Mouse (Mus musculus): ENCODE data around the gene Smyd3.

The Smyd3 gene

DNA sequence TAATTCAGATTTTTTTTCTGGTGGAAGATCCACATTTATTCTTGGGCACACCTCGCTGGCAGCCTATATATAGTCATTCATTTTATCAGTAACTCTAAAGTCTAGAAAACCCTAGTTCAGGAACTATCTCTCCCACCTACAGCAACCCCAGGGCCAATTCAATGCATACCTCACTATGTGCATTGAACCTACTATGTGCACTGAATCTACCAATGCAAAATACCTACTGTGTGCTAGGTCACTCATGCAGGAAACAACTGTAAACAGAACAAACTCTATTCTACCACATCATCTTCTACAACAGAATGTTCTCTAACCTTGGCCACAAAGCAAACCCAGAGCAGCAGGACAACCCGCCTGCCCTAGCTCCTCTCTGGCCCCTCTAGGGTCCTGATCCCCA is 484.9 kb downstream of the Smyd3 start:
- POLR2A ChIA-PET: no interaction called here

DNA sequence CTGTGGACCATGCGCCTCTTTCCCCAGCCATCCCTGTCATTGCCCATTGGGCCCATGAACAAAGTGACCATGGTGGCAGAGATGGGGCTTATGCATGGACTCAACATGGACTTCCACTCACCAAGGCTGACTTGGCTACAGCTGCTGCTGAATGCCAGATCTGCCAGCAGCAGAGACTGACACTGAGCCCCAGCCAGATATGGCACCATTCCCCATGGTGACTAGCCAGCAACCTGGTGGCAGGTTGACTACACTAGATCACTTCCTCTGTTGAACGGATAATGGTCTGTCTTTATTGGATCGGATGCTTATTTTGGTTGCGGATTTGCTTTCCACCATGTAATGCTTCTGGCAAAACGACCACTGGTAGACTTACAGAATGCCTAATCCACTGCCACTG is 486.3 kb downstream of the Smyd3 start:
- ChIA-PET CTCF (no interaction called here), POLR2A (no interaction called here)

More for the DNA sequence above, 484.9 kb downstream of the Smyd3 start:
- CTCF ChIA-PET: interaction anchor here in 1 of 4 experiments (0.6 kb wide), 1 partner anchor 206 kb away, joined by 6 read pairs; no protein-coding TSS in a partner anchor

DNA sequence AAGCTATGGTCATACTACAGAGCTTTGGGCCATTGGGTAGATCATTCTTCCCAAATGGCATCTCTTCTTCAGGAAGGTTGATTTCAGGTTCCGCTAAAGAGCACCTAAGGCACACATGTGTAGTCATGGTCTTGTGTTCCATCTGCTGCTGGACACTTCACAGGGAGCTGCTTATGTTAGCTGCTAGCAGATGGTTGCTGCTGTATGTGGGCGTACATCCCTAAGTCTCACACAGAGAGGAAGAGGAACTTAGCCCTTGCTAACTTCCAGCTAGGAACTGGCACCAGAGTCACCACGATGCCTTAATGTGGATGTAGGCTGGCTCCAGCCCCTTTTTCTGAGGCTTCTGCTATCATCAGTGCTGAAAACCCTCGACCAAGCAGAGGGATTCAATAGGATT is 491.2 kb downstream of the Smyd3 start:
- ChIA-PET CTCF (no interaction called here), POLR2A (interaction anchor here in 1 of 4 experiments (1.0 kb wide), 1 partner anchor 10 kb away, joined by 4 read pairs; no protein-coding TSS in a partner anchor)

DNA sequence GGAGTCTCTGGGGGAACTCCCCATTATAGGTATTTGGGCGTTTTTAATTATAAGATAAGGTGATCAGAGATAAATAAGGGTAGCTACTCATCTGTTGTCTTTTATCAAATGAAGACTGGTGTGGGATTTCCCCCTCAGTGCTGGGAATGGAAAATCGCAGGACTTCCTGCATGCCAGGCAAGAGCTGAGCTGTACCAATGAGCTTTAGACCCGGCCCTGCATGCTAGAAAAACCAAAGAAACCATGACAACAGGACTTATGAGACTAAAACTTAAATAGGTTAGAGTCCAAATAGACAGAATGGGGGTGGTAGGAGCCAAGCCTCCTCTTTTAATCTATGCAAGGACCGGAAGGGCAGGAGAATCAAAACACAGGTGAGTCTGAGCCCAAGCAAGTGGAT is 492.7 kb downstream of the Smyd3 start:
- ChIA-PET CTCF (interaction anchor here in 1 of 4 experiments (0.5 kb wide), 1 partner anchor 599 kb away, joined by 3 read pairs; no protein-coding TSS in a partner anchor), POLR2A (no interaction called here)

DNA sequence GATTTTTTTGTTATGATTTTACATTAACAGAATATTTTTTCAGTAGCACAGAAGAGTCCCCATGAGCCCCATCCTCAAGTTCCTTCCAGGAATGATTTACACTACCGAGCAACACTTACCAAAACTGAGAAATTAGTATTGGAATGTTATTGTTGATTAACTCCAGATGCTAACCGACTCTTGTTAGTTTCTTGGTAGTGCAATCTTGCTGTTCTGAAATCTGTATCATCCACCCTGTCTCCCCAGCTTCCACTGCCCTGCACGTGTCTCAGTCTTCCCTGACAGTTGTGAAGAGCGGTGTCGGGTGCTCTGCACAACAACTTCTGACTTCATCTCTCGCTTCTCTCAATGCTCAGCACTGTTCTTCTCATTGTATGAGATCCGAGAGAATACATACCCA is 494.4 kb downstream of the Smyd3 start:
- CTCF ChIA-PET: no interaction called here
- POLR2A ChIA-PET: interaction anchor here in 1 of 4 experiments (0.6 kb wide), 1 partner anchor 385 kb away, joined by 9 read pairs; no protein-coding TSS in a partner anchor

DNA sequence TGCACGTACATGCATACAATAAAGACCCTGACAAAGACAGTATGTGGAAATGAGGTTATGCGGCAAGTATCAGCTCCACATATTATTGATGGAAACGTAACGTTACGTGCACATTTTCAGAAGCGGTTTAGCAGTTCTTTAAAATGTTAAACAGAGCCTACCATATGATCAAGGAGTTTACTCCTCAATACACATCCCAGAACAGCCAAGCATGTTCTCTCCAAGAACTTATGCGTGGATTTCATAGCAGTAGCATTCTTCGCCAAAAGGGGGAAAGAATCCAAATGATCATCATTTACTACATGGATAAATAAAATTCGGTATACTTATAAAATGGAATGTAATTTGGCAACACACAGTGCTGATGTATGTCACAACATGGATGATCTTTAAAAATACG is 500.4 kb downstream of the Smyd3 start:
- POLR2A ChIA-PET: interaction anchor here in 1 of 4 experiments (0.7 to 1.2 kb wide), 2 partner anchors 12 to 36 kb away, joined by 3 read pairs; no protein-coding TSS in a partner anchor
- CTCF ChIA-PET: no interaction called here

DNA sequence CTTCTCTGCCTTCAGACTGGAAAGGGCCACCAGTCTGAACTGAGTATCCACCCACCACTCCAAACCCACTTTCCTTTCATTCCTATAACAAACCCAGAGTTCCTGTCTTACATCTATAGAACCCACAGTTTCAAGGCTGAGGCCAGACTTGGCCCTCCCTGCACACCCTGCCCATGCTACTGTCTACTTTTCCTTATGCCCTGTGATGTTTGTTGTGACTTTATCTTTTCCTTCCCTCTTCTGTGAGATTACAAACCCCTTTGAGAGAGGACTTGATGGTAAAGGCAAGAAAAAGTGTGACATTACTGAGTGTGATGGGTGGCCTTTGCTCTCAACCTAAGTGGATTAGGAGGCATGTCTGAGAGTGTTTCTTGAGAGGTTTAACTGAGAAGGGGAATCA is 504.8 kb downstream of the Smyd3 start:
- POLR2A ChIA-PET: no interaction called here
- CTCF ChIA-PET: no interaction called here

DNA sequence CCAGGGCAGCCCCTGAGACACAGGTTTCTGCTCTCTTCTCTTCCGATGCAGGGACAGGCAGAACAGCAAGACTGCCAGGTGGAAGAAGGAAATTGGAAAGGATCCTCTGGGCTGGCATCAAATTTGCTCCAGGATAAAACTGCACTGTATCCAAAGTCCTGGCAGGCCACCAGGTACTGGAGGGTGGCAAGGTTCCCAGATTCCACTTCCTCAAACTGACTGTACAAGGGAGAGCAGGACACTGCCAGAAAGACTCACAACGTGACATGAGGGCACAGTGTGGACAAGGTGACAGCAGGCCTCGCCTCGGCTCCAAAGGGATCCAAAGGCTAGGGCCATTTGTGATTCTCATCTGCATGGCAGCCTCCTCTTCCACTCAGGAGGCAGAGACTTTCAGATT is 505.6 kb downstream of the Smyd3 start:
- ChIA-PET CTCF (interaction anchor here in 1 of 4 experiments (0.7 kb wide), 1 partner anchor 270 kb away, joined by 5 read pairs; no protein-coding TSS in a partner anchor), POLR2A (no interaction called here)

DNA sequence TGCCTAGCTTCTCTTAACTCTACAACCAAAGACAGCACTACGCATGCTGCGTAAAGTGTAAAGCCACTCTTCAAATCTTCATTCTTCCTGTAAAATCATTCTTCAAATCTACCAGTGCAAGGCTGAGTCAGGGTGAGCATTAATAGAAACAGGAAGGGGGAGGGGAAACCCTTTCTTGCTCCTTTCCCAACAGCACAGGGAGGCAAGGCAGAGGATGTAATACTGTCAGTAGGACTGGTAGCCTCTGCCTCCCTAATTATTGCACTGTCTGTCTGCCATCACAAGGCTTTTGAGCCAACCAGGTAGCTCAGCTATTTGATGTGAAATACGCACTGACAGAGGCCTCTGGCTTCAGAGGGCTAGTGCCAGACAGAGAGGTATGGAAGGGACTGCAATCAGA is 507.1 kb downstream of the Smyd3 start:
- POLR2A ChIA-PET: no interaction called here
- CTCF ChIA-PET: no interaction called here

DNA sequence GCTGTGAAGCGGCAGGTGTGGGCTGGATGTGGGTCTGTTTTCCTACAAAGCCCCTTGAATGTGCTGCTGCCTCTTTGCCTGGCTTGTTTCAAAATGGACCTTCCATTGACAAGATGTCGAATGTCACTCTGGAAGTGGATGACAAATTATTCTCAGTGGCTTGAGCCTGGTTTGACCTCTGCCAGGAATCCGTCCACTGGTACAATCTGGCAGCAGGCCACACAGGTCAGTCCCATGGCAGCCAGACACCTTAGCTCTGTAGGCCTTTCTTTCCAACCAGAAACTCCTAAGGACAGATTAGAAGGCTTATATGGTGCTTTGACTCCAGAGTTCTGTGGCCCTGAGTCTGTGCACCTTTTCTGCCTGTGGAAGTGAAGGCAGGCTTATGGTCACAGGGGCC is 507.9 kb downstream of the Smyd3 start:
- POLR2A ChIA-PET: no interaction called here

DNA sequence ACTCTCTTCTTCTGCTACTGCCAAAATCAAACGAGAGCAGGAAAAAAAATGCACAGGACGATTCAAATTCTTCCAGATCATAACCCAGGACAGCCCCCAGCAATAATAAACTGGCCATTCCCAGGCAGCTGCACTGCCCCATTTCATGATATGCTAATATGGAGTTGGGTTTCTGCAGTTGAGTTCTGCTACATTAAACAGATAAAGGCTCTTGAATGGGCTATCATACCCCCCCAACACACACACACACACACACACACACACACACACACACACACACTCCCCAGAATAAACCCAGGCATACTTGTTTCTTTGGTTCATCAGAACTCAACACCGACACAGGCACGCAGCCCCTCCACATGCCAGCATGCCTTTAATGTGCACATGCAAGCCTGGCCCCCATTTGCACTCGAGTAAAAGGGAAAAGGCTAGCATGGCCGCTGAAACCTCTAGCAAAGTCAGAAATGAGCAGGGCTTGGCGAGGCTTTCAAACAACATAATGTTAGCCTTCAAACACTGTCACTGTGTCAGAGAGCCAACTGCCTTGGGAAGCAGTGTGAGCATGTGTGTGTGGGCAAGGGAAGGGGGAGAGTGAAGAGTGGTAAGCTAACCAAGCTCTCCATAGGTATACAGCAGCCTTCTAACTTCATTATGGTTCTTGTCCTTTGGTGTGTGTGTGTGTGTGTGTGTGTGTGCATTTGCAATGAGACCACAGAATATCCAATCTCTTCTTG is 513.5 kb downstream of the Smyd3 start:
- ChIA-PET CTCF (interaction anchor here in 1 of 4 experiments (0.5 kb wide), 1 partner anchor 228 kb away, joined by 3 read pairs; no protein-coding TSS in a partner anchor), POLR2A (interaction anchor here in 2 of 4 experiments (0.6 to 1.1 kb wide), 2 partner anchors 10 to 29 kb away, joined by 3 read pairs; no protein-coding TSS in a partner anchor)

More for the DNA sequence above, 507.9 kb downstream of the Smyd3 start:
- CTCF ChIA-PET: no interaction called here

DNA sequence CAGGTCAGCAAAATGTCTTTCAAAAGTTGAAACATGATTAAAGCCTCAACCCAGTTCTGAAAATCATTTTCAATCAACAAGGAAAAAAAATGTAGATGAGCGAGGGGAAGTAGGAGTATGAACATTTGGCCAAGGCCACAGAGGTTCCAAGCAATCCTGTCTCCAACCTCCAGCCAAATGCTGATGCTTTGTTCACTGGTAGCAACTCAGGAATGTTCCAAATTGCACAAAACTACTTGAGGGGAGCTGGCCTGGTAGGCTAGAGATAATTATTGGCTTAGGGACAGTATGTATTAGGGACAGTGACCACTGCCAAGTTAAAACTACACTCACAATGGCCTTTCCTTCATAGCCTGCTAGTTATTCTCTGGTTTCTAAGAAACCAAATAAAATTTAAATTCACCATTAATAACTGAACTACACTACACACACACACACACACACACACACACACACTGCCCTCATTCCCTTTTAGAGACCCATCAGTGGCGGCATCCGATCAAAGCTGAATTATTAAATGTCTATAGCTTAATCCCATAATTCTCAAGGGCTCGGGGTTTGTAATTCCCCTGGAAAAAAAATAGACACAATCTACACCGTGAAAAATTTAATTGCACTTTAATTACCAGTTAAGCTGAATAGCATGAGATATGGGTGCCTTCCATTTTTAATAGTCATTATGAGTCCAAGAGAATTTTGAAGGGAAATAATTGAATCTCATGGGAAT is 514.3 kb downstream of the Smyd3 start:
- ChIA-PET POLR2A (interaction anchor here in 1 of 4 experiments (0.6 kb wide), 1 partner anchor 30 kb away, joined by 3 read pairs; no protein-coding TSS in a partner anchor), CTCF (no interaction called here)

DNA sequence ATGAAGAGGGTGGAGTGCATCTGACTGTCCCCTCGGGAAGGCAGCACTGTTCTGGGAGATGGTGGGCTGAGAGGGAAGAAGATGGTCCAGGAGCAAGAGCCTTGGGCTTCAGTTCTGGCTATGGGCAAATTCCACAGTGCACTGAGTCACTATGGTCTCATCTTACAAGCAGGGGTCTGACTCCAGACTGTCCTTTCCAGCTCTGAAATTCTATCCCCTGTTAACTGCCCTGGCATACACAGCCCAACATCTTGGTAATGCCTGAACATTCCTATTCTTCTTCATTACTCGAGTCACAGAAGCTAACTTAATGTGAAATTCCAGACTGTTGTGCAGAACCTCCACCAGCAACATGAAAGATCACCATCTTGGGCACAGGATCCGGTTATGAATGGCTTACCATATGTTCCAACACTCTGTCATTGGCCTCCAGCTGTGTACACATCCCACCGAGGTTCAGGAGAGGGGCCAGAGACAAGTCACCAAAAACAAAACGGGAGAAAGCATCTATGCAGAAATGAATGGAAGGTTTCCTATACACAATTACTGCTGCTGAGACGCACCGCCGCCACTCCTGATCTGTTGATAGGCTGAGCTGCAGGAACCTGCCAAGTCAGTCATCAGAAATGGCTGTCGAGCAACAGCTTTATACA is 517.8 kb downstream of the Smyd3 start:
- ChIA-PET CTCF (no interaction called here), POLR2A (no interaction called here)

DNA sequence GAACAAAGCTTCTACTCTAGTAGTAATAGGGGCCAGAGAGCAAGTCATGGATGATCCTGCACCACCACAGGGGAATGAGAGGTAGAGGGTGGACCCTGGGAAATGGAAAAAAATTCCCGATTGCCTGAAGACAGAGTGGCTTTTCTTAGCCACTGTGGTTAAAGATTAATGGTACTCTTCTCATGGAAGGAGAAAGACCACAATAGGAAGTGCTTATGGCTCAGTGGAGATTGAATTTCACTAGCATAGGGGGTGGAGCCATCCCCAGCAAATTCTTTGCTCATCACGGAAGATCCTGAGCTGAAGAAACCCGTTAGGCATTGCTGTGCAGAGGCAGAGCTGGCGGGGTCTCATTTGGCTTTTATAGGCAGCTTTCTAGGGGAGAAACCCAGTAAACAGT is 520.0 kb downstream of the Smyd3 start:
- ChIA-PET POLR2A (no interaction called here), CTCF (no interaction called here)

DNA sequence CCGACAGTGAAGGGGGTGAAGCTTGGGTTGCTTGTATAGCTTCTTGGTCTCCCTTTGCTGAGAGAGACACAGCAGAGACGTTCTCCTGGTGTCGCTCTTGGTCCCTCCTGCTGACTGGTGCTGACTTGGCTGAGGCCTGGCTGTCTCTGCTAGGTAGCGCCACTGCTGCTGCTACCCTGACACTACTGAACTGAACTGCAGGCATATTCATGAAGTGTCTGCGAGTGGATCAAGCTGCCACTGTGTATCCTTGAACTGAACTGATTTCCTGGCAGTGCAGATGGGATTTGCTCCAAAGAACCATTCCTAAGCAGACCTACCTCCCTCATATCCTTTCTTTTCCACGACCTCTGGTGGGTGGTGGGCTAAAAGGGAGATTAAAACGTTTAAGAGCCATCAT is 523.6 kb downstream of the Smyd3 start:
- CTCF ChIA-PET: no interaction called here

DNA sequence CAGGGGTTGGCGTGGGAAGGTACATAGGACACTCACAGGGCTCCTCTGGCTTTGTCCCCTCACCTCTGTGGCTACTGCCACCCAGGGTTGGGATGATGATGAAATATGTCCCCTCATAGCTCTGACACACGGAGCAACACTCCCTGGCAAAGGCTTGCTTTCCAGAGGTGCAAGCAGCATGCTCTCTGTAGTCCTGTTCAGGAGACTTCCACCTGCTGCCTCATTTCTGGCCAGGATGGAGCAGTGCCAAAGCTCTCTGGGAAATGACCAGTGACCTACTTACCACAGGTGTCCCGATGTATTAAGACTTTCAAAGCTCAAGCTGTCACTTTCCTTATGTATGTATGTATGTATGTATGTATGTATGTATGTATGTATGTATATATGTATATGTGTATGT is 525.3 kb downstream of the Smyd3 start:
- POLR2A ChIA-PET: interaction anchor here in 1 of 4 experiments (0.9 kb wide), 1 partner anchor 32 kb away, joined by 3 read pairs; no protein-coding TSS in a partner anchor
- CTCF ChIA-PET: interaction anchor here in 1 of 4 experiments (0.6 kb wide), 1 partner anchor 1921 kb away, joined by 4 read pairs; no protein-coding TSS in a partner anchor

More for the DNA sequence above, 523.6 kb downstream of the Smyd3 start:
- POLR2A ChIA-PET: interaction anchor here in 1 of 4 experiments (0.9 kb wide), 1 partner anchor 10 kb away, joined by 3 read pairs; no protein-coding TSS in a partner anchor

DNA sequence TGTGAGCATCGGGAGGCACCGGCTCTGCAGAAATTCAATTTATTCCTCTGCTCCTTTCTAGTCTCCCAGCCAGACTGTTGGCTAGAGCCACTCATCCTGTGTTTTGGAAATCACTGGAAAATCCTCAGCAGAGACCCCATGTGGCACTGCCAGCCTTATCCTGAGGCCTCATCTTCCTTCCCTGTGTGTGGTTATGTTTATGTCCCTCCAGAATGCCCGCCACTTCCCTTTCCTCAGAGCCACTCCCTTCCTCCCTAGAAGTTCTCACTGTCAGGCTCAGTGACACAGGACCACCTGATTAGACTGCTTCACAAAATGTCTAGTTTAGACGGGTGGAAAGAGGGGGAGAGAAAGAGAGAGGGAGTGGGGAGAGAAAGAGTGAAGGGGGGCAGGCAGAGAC is 526.4 kb downstream of the Smyd3 start:
- POLR2A ChIA-PET: interaction anchor here in 1 of 4 experiments (0.9 kb wide), 1 partner anchor 31 kb away, joined by 3 read pairs; no protein-coding TSS in a partner anchor
- CTCF ChIA-PET: no interaction called here

DNA sequence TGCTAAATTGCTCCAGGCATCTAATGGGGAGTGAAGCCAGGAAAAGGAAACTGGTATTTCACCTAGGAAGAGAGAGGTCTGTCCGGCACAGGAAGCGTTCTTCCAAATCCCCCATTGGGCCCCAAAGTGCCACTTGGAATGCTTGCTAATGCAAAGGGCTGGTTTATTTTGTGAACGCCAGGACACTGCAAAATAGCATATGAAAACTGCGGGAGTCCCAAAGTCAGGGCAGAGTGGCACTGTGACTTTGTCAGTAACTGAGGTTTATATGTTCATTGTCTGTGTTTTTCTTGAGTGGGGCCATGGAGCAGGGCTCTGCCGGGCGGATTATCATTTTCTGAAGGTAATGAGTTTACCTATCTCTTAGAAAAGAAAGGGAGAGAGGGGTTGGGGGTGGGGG is 526.8 kb downstream of the Smyd3 start:
- CTCF ChIA-PET: no interaction called here
- POLR2A ChIA-PET: no interaction called here

DNA sequence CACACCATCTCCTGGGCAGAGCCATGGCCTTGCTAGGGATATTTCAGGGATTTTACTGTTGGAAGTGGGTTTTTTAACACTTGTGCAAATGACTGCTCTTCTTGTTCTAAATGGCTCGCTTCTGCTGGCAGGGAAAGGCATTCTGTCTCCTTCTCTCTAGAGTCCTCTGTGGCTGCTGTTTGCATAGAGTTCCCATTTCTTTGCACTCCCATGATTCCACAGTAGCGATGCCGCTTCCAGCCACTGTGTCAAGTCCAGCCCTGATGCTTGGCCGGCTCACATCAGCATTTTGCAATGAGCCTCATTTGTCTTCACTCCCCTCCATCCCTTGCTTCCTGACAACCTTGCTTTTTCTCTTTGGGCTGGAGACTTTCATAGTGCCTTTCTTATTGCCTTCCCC is 528.4 kb downstream of the Smyd3 start:
- ChIA-PET POLR2A (no interaction called here), CTCF (no interaction called here)

DNA sequence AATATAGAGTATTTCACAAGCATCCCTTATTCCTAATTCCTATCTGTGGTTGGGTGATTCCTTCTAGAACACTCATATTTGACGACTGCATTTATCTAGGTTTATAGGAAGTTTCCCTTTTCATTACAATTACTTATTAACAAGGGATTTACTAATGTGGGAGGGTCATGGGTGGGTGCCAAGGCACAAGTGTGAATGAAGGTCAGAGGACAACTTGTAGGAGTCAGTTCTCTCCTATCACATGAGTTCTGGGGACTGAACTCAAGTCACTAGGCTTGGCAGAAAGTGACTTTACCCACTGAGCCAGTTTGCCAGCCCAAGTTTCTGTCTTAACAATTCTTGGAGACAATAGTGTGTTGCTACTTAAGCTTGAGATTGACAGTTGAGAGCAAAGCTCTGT is 529.7 kb downstream of the Smyd3 start:
- CTCF ChIA-PET: no interaction called here
- POLR2A ChIA-PET: interaction anchor here in 2 of 4 experiments (0.5 to 1.0 kb wide), 3 partner anchors 10 to 92 kb away, joined by 3 read pairs; no protein-coding TSS in a partner anchor
